16 mouse cellular contexts compared by ENCODE assay signal in genomic region chr9:106881071-106881755, GRCm38 (mm10). TPM values are rescaled to one million over a fixed set of nuclear protein-coding genes. Genes with fewer than 3 reads are reported as not detected.
DNase-seq lines count a peak whose midpoint lies in the region; ATAC-seq and TF ChIP-seq lines count a peak whose summit lies in the region.
"Had no signal": no experiment of that assay in that cellular context is flagged by ENCODE, and none has a peak within 500 bp of the region (broad histone marks: within the 10 kb centered on the region; RNA-seq: fewer than 3 reads in every experiment).

No protein-coding gene starts in this region.

- TF ChIP-seq EP300 in MEL (IDR thresholded peaks at IDR 0.05; ENCODE audit: low read depth in 1 of 2, low read length in 2 of 2): no peak

- no peak; a peak in 1 of 4 replicates for TF ChIP-seq POLR2A in MEL (IDR thresholded peaks at IDR 0.05; ENCODE audit: control insufficient read depth in 1 of 2, insufficient read depth in 1 of 2, low read depth in 1 of 2, low read length in 2 of 2, poor library complexity in 1 of 2)

- no peak overlapping the region for H3K27ac ChIP-seq in hindbrain, embryonic 12.5 days
- H3K27ac ChIP-seq in hindbrain, embryonic 10.5 days: no peak overlapping the region
- H3K27ac ChIP-seq in lung, embryonic 14.5 days (ENCODE audit: low read depth): no peak overlapping the region
- H3K27ac ChIP-seq in MEL (ENCODE audit: control insufficient read depth, low read depth, low read length): no peak overlapping the region
- H3K27ac ChIP-seq in embryonic facial prominence, embryonic 12.5 days: no peak overlapping the region
- H3K27ac ChIP-seq: hindbrain, embryonic 15.5 days had no signal

- no peak overlapping the region for H3K4me3 ChIP-seq in hindbrain, embryonic 12.5 days
- H3K4me3 ChIP-seq in hindbrain, embryonic 10.5 days: no peak overlapping the region
- H3K4me3 ChIP-seq in lung, embryonic 14.5 days (ENCODE audit: low read depth, low read length): no peak overlapping the region
- H3K4me3 ChIP-seq in MEL (ENCODE audit: control insufficient read depth in 1 of 2, insufficient read depth in 1 of 2, low read depth in 2 of 2, low read length in 2 of 2): no peak overlapping the region
- H3K4me3 ChIP-seq in embryonic facial prominence, embryonic 12.5 days: no peak overlapping the region
- H3K4me3 ChIP-seq: hindbrain, embryonic 15.5 days had no signal

- H3K36me3 ChIP-seq in hindbrain, embryonic 12.5 days: peaks cover 75% of the 10 kb centered on the region
- peaks cover 98% of the 10 kb centered on the region for H3K36me3 ChIP-seq in hindbrain, embryonic 10.5 days
- peaks cover 84% of the 10 kb centered on the region for H3K36me3 ChIP-seq in lung, embryonic 14.5 days (ENCODE audit: insufficient read depth)
- peaks cover 12 to 35% of the 10 kb centered on the region in 2 experiments for H3K36me3 ChIP-seq in MEL (ENCODE audit: control insufficient read depth in 1 of 2, insufficient read depth in 2 of 2, low read length in 2 of 2)
- peaks cover 79% of the 10 kb centered on the region for H3K36me3 ChIP-seq in embryonic facial prominence, embryonic 12.5 days

- H3K4me2 ChIP-seq in hindbrain, embryonic 12.5 days (replicated peaks): 0 out of 2 replicates have a peak overlapping the region, but pooled peaks have one; percentile 8
- H3K4me2 ChIP-seq in lung, embryonic 14.5 days: no peak overlapping the region
- H3K4me2 ChIP-seq in embryonic facial prominence, embryonic 12.5 days (replicated peaks): no peak overlapping the region
- H3K4me2 ChIP-seq: hindbrain, embryonic 15.5 days; liver, embryonic 11.5 days had no signal

- H3K27me3 ChIP-seq in hindbrain, embryonic 12.5 days: no peaks in the 10 kb centered on the region
- no peaks in the 10 kb centered on the region for H3K27me3 ChIP-seq in hindbrain, embryonic 10.5 days (ENCODE audit: insufficient read depth, poor library complexity, severe bottlenecking)
- H3K27me3 ChIP-seq in lung, embryonic 14.5 days (ENCODE audit: insufficient read depth, low read length): no peaks in the 10 kb centered on the region
- no peaks in the 10 kb centered on the region for H3K27me3 ChIP-seq in MEL (ENCODE audit: control insufficient read depth in 1 of 2, insufficient read depth in 2 of 2, low read length in 2 of 2)
- no peaks in the 10 kb centered on the region for H3K27me3 ChIP-seq in embryonic facial prominence, embryonic 12.5 days
- H3K27me3 ChIP-seq: hindbrain, embryonic 15.5 days had no signal

- no peak overlapping the region for H3K9ac ChIP-seq in hindbrain, embryonic 12.5 days
- no peak overlapping the region for H3K9ac ChIP-seq in lung, embryonic 14.5 days
- H3K9ac ChIP-seq in MEL (ENCODE audit: control insufficient read depth, low read depth, low read length, poor library complexity, severe bottlenecking): no peak overlapping the region
- 0 out of 2 replicates have a peak overlapping the region, but pooled peaks have one; percentile 24 for H3K9ac ChIP-seq in embryonic facial prominence, embryonic 12.5 days
- H3K9ac ChIP-seq: hindbrain, embryonic 15.5 days had no signal

- H3K4me1 ChIP-seq in hindbrain, embryonic 12.5 days: peaks cover 50% of the 10 kb centered on the region
- H3K4me1 ChIP-seq in hindbrain, embryonic 10.5 days (replicated peaks): peaks cover 54% of the 10 kb centered on the region
- peaks cover 8% of the 10 kb centered on the region; the same call in 1 of the 2 replicates for H3K4me1 ChIP-seq in lung, embryonic 14.5 days (ENCODE audit: insufficient read depth)
- H3K4me1 ChIP-seq in MEL (ENCODE audit: control insufficient read depth in 1 of 2, insufficient read depth in 2 of 2, low read length in 2 of 2): peaks cover 2 to 34% of the 10 kb centered on the region in 2 experiments; a peak in 3 of 4 replicates
- H3K4me1 ChIP-seq in embryonic facial prominence, embryonic 12.5 days: peaks cover 40% of the 10 kb centered on the region

- TF ChIP-seq CTCF in lung, embryonic 14.5 days (IDR thresholded peaks at IDR 0.05; ENCODE audit: low read depth): no peak
- no peak for TF ChIP-seq CTCF in MEL (IDR thresholded peaks at IDR 0.05 in 2 of 3, conservative IDR thresholded peaks at IDR 0.05 in 1 of 3; ENCODE audit: control insufficient read depth in 1 of 3, insufficient read depth in 1 of 3, low read depth in 2 of 3, low read length in 3 of 3, poor library complexity in 1 of 3, severe bottlenecking in 1 of 3)

- no peak for ATAC-seq in hindbrain, embryonic 12.5 days (ENCODE audit: low FRiP score)
- no peak for ATAC-seq in lung, embryonic 14.5 days (ENCODE audit: insufficient read depth)
- ATAC-seq in embryonic facial prominence, embryonic 12.5 days (ENCODE audit: insufficient number of reproducible peaks, insufficient read depth, low FRiP score, low TSS enrichment): no peak

- H3K9me3 ChIP-seq in hindbrain, embryonic 12.5 days (replicated peaks): no peaks in the 10 kb centered on the region
- H3K9me3 ChIP-seq in hindbrain, embryonic 10.5 days: no peaks in the 10 kb centered on the region
- no peaks in the 10 kb centered on the region for H3K9me3 ChIP-seq in lung, embryonic 14.5 days (ENCODE audit: low read depth, low read length)
- no peaks in the 10 kb centered on the region for H3K9me3 ChIP-seq in MEL (replicated peaks; ENCODE audit: insufficient read depth, low read length)
- H3K9me3 ChIP-seq in embryonic facial prominence, embryonic 12.5 days: no peaks in the 10 kb centered on the region
- H3K9me3 ChIP-seq: hindbrain, embryonic 15.5 days had no signal

- peaks cover 29% of the 10 kb centered on the region for H3K79me2 ChIP-seq in MEL (ENCODE audit: control insufficient read depth, insufficient read depth, low read length, poor library complexity)

- 61% methylated on average over 4 of the region's 4 CpGs for WGBS in hindbrain, embryonic 12.5 days
- 66% methylated on average over 4 of the region's 4 CpGs for WGBS in hindbrain, embryonic 10.5 days
- 58% methylated on average over 4 of the region's 4 CpGs for WGBS in lung, embryonic 14.5 days
- WGBS in embryonic facial prominence, embryonic 12.5 days: 61% methylated on average over 4 of the region's 4 CpGs

- TF ChIP-seq RAD21 in MEL (IDR thresholded peaks at IDR 0.05; ENCODE audit: low read depth, low read length): no peak

- no peak for DNase-seq in hindbrain, embryonic 10.5 days (ENCODE audit: low spot score)
- DNase-seq in lung, embryonic 14.5 days: peak; percentile 17
- DNase-seq in lung, postnatal 25 days (ENCODE audit: low spot score): no peak
- no peak for DNase-seq in MEL (ENCODE audit: low read depth, low spot score)
- no peak for DNase-seq in adrenal gland, postnatal 25 days
- DNase-seq: cerebellum, adult 9-10 months; heart, adult 18-20 months; kidney, adult 18-20 months; kidney, postnatal 10 days; lung, postnatal 10 days; right cerebral cortex, postnatal 25 days; thymus, postnatal 36 days had no signal

TF ChIP-seq in MEL, 35 proteins besides CTCF, POLR2A, EP300 and RAD21:
- TF ChIP-seq ELF1 (IDR thresholded peaks at IDR 0.05; ENCODE audit: low read depth, low read length): no peak
- peak; percentile 34; the same call in 1 of the 2 replicates for TF ChIP-seq POLR2AphosphoS2 (IDR thresholded peaks at IDR 0.05; ENCODE audit: low read length)

RNA-seq across cellular contexts. Expression of gene Rbm15b, which starts 6.0 kb away (rescaled TPM):
- 30.1 and 33.0 TPM in 2 replicates for polyA plus RNA-seq in hindbrain, embryonic 12.5 days (2016; fragmentation: Nextera tagmentation; extraction: Ambion mirVana)
- 17.1 and 23.8 TPM in 2 replicates for polyA plus RNA-seq in hindbrain, embryonic 10.5 days (2016; fragmentation: Nextera tagmentation; extraction: Ambion mirVana)
- polyA plus RNA-seq in lung, embryonic 14.5 days (2014; fragmentation: Nextera tagmentation; extraction: Ambion mirVana): 22.2 and 25.3 TPM in 2 replicates
- 23.3 and 29.7 TPM in 2 replicates for total RNA-seq in MEL (2012; rRNA removed)
- 10 to 100 TPM in 1 of 2 experiments, not detected in 1; 42.2 TPM for polyA plus RNA-seq in MEL (2012; ENCODE audit: insufficient read depth in 1 of 2, insufficient read length in 2 of 2, low read depth in 1 of 2, low replicate concordance in 2 of 2, missing spikeins in 1 of 2)
- polyA plus RNA-seq in embryonic facial prominence, embryonic 12.5 days (2016; fragmentation: Nextera tagmentation; extraction: Ambion mirVana): 27.2 and 27.9 TPM in 2 replicates
- total RNA-seq in adrenal gland, postnatal 25 days (2021): 23.2 and 28.0 TPM in 2 replicates

RNA-seq across cellular contexts. Expression of gene Manf, which starts 10.6 kb away (rescaled TPM):
- 224 and 229 TPM in 2 replicates for polyA plus RNA-seq in hindbrain, embryonic 12.5 days (2016; fragmentation: Nextera tagmentation; extraction: Ambion mirVana)
- polyA plus RNA-seq in hindbrain, embryonic 10.5 days (2016; fragmentation: Nextera tagmentation; extraction: Ambion mirVana): 253 and 276 TPM in 2 replicates
- 246 and 279 TPM in 2 replicates for polyA plus RNA-seq in lung, embryonic 14.5 days (2014; fragmentation: Nextera tagmentation; extraction: Ambion mirVana)
- total RNA-seq in MEL (2012; rRNA removed): 209 and 316 TPM in 2 replicates
- polyA plus RNA-seq in MEL (2012; ENCODE audit: insufficient read depth in 1 of 2, insufficient read length in 2 of 2, low read depth in 1 of 2, low replicate concordance in 2 of 2, missing spikeins in 1 of 2): 100 to 1,000 TPM in 1 of 2 experiments, not detected in 1; 289 TPM
- polyA plus RNA-seq in embryonic facial prominence, embryonic 12.5 days (2016; fragmentation: Nextera tagmentation; extraction: Ambion mirVana): 239 and 261 TPM in 2 replicates
- 240 and 250 TPM in 2 replicates for total RNA-seq in adrenal gland, postnatal 25 days (2021)

RNA-seq across cellular contexts. Expression of gene Dcaf1, which starts 59.5 kb away (rescaled TPM):
- polyA plus RNA-seq in hindbrain, embryonic 12.5 days (2016; fragmentation: Nextera tagmentation; extraction: Ambion mirVana): 18.2 and 26.5 TPM in 2 replicates
- 27.5 and 27.7 TPM in 2 replicates for polyA plus RNA-seq in hindbrain, embryonic 10.5 days (2016; fragmentation: Nextera tagmentation; extraction: Ambion mirVana)
- 26.6 and 27.8 TPM in 2 replicates for polyA plus RNA-seq in lung, embryonic 14.5 days (2014; fragmentation: Nextera tagmentation; extraction: Ambion mirVana)
- total RNA-seq in MEL (2012; rRNA removed): 56.3 and 57.3 TPM in 2 replicates
- polyA plus RNA-seq in MEL (2012; ENCODE audit: insufficient read depth in 1 of 2, insufficient read length in 2 of 2, low read depth in 1 of 2, low replicate concordance in 2 of 2, missing spikeins in 1 of 2): 100 to 1,000 TPM in 1 of 2 experiments, 10 to 100 TPM in 1; 58.7 to 131 TPM
- 21.8 and 23.6 TPM in 2 replicates for polyA plus RNA-seq in embryonic facial prominence, embryonic 12.5 days (2016; fragmentation: Nextera tagmentation; extraction: Ambion mirVana)
- 32.0 and 41.5 TPM in 2 replicates for total RNA-seq in adrenal gland, postnatal 25 days (2021)
